Mouse (Mus musculus) ES-E14 (cell line): ENCODE data around the gene Chst15.

Experiments used
- CHD2 ChIP-seq: IDR thresholded peaks from 2 replicates; pipeline ENCODE4 v1.6.1; 2014; ENCODE audit warnings: mild to moderate bottlenecking, low read depth, low read length, inconsistent platforms
- HCFC1 ChIP-seq: IDR thresholded peaks from 2 replicates; pipeline ENCODE4 v1.6.1; 2012; ENCODE audit warnings: low read length, inconsistent platforms, borderline replicate concordance; ENCODE audit not compliant: insufficient read depth
- MAFK ChIP-seq: IDR thresholded peaks from 2 replicates; pipeline ENCODE4 v1.6.1; 2014; ENCODE audit warnings: mild to moderate bottlenecking, low read depth, low read length, inconsistent platforms; ENCODE audit not compliant: insufficient read depth
- ZC3H11A ChIP-seq: IDR thresholded peaks from 2 replicates; pipeline ENCODE4 v1.6.1; 2012; ENCODE audit warnings: low read depth, mild to moderate bottlenecking, inconsistent platforms, low read length, borderline replicate concordance
- ZNF384 ChIP-seq: IDR thresholded peaks from 2 replicates; pipeline ENCODE4 v1.6.1; 2012; ENCODE audit warnings: low read depth, low read length, inconsistent platforms

- TF ChIP-seq MAFK (no peak), CHD2 (no peak), ZNF384 (no peak), HCFC1 (no peak), ZC3H11A (no peak)
Observed at GRCm38 (mm10) chr7:132336781-132337180, 19.8 kb upstream of the Chst15 start.
